Mouse (Mus musculus): ENCODE measurements around the gene Sdc4.

Sdc4 gene

GRCm38 (mm10) chr2:164443460-164444000, at the start of gene Sdc4:
TSS of gene Sdc4 (minus strand) at chr2:164443887.
- no peak for DNase-seq (ENCODE audit: low spot score)

GRCm38 (mm10) chr2:164487812-164488211, 44.1 kb upstream of the Sdc4 start:
- DNase-seq (ENCODE audit: low spot score) = no peak

GRCm38 (mm10) chr2:164487115-164487527, 43.4 kb upstream of the Sdc4 start:
- DNase-seq (ENCODE audit: low spot score) = no peak

GRCm38 (mm10) chr2:164486258-164487114, 42.8 kb upstream of the Sdc4 start:
- peak; percentile 64 for DNase-seq (ENCODE audit: low spot score)

- peak; percentile 54 for DNase-seq (ENCODE audit: low spot score)
These were observed 42.1 kb upstream of the Sdc4 start, which contains the start of gene Dbndd2 for GRCm38 (mm10) chr2:164485681-164486257. TSS of gene Dbndd2 (plus strand) at chr2:164486106.

GRCm38 (mm10) chr2:164473624-164474023, 29.9 kb upstream of the Sdc4 start, which contains the start of gene Trp53tg5:
TSS of gene Trp53tg5 (minus strand) at chr2:164473724.
- no peak for DNase-seq (ENCODE audit: low spot score)

GRCm38 (mm10) chr2:164470254-164470653, 26.6 kb upstream of the Sdc4 start:
- DNase-seq (ENCODE audit: low spot score) = peak; percentile 42

- DNase-seq (ENCODE audit: low spot score) = no peak
These were observed 23.1 kb upstream of the Sdc4 start for GRCm38 (mm10) chr2:164466787-164467186.

GRCm38 (mm10) chr2:164465161-164465560, 21.5 kb upstream of the Sdc4 start:
- DNase-seq (ENCODE audit: low spot score) = no peak

- peak; percentile 99 for DNase-seq (ENCODE audit: low spot score)
These were observed 17.3 kb upstream of the Sdc4 start, which contains the start of gene Gm20458 for GRCm38 (mm10) chr2:164460745-164461551. TSS of gene Gm20458 (plus strand) at chr2:164460967.

- no peak for DNase-seq (ENCODE audit: low spot score)
These were observed 14.8 kb upstream of the Sdc4 start for GRCm38 (mm10) chr2:164458535-164458934.

- no peak for DNase-seq (ENCODE audit: low spot score)
These were observed 14.3 kb upstream of the Sdc4 start for GRCm38 (mm10) chr2:164457942-164458341.

GRCm38 (mm10) chr2:164456864-164457300, 13.2 kb upstream of the Sdc4 start, which contains the start of gene Sys1:
TSS of gene Sys1 (plus strand) at chr2:164456964.
- no peak for DNase-seq (ENCODE audit: low spot score)

GRCm38 (mm10) chr2:164456413-164456812, 12.7 kb upstream of the Sdc4 start:
- DNase-seq (ENCODE audit: low spot score) = no peak

GRCm38 (mm10) chr2:164455421-164456190, 11.9 kb upstream of the Sdc4 start:
- DNase-seq (ENCODE audit: low spot score) = peak; percentile 74

GRCm38 (mm10) chr2:164454846-164455245, 11.2 kb upstream of the Sdc4 start:
- DNase-seq (ENCODE audit: low spot score) = peak; percentile 74

GRCm38 (mm10) chr2:164453887-164454500, 10.3 kb upstream of the Sdc4 start:
- DNase-seq (ENCODE audit: low spot score) = no peak

- no peak for DNase-seq (ENCODE audit: low spot score)
These were observed 9.5 kb upstream of the Sdc4 start for GRCm38 (mm10) chr2:164453047-164453757.

- DNase-seq (ENCODE audit: low spot score) = no peak
These were observed 8.5 kb upstream of the Sdc4 start for GRCm38 (mm10) chr2:164452000-164452676.
